Mouse (Mus musculus): Measurements from ENCODE around the gene Itga6.
A peak's percentile ranks its signal among the peaks of the same experiment; 100 is the strongest.

Gene Itga6

GRCm38 (mm10) chr2:71764961-71765735 lies 19.7 kb downstream of the Itga6 start:
- no peak for DNase-seq

DNA sequence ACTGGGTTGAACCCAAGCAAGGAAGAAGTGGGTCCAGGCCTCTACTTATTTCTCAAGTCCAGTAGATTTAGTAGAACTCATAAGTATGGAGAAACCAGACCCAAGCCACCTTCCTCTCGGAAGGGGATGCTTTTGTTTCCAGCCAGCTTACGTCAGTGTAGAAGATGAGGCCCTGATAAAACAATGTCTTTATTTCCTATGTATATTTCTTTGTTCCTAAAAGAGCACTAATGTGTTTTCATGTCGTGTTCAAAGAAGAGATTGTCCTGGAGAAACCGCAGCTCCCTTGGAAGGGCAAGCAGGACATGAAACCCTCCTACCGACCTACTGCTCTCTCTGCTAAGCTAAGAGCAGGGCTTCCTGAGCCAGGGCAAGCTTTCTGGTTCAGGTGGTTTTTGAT lies 20.6 kb downstream of the Itga6 start:
- DNase-seq, result no peak

- no peak for DNase-seq
These were observed 21.7 kb downstream of the Itga6 start for GRCm38 (mm10) chr2:71767019-71767610.

DNA sequence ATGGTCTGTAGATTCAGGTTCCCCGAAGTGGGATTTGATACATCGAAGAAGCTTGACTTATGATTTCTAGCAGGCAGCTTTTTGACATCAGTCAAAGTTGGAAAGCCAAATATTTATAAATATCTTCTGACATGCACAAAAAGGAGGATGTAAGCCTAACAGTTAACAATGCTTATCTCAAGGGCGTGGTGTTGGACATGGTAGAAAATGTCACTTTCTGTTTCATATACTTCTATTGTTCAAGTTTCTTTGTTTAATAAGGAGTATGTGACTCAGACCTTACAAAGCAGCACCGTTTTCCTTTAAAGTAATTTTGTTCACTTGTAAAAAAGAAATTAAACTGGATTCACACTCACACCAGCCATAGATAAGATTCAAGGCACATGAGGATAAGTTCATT lies 26.3 kb downstream of the Itga6 start:
- DNase-seq, result no peak

- DNase-seq, result no peak
These were observed 28.3 kb downstream of the Itga6 start for GRCm38 (mm10) chr2:71773714-71774113.

GRCm38 (mm10) chr2:71774246-71774951 lies 29.0 kb downstream of the Itga6 start:
- DNase-seq, result no peak

DNA sequence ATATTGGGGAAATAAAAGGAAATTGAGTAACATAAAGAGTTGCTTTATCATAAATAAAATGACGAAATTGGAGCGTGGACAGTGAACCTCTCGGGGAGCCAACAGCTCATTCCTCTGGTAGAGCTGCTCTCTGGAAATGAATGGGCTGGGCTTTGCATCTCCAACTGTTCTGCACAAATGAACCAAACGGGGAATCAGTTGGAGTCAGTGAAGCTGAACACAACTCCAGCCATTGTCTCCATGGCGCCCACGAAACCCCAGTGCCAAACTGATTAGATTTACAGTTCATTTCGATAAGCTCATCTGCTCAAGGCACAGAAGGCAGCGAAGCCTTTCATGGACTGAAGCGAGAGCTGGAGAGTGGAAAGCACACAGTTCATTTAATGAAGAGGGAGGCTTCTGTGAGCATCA lies 29.8 kb downstream of the Itga6 start:
- no peak for DNase-seq

- no peak for DNase-seq
These were observed 34.0 kb downstream of the Itga6 start for GRCm38 (mm10) chr2:71779266-71779888.

- DNase-seq, result no peak
These were observed 34.6 kb downstream of the Itga6 start for GRCm38 (mm10) chr2:71780016-71780415.

GRCm38 (mm10) chr2:71785260-71785659 lies 39.8 kb downstream of the Itga6 start:
- no peak for DNase-seq

DNA sequence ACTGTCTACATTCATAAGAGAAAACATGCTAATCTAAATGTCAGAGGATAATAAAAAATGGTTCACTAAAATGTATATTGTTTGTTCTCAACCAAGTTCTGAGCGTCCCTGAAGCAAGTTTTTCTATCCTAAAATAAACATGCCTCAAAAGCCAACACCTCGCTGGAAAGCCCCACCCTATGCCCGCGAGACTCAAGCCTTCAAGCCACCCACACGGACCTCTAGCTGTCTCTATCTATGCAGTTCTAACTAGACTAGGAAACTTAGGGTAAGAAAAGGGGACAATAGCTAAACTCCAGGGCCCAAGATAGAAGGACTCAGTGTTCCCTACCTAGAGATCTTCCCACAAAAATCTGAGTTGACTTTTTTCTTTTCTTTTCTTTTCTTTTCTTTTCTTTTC lies 40.6 kb downstream of the Itga6 start:
- no peak for DNase-seq

DNA sequence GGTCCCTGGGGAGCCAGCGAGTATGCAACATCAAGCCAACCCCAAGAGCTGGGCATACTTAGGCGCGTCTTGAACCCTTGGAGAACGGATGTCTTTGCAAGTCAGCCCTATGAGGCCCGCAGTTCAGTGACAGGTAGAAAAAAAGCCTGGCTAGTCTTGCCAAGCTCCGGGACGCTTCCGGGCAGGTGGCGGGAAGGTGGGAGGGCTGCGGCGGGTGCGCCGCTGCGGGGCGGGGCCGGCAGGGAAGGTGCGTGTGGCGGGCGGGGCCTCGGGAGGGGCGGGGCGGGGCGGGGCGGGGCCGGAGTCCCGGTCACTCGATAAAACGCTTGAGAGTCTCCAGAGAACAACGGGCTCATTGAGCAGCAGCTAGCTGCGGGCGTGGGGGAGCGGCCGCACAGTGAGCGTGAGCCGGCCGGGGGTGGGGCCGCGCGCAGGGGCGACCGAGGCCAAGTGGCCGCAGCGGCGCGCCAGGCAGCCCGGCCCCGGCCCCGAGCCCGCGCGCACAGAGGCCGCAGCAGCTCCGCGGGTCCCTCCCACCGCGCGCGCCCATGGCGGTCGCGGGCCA lies 41.3 kb downstream of the Itga6 start:
- DNase-seq, result peak; percentile 84

DNA sequence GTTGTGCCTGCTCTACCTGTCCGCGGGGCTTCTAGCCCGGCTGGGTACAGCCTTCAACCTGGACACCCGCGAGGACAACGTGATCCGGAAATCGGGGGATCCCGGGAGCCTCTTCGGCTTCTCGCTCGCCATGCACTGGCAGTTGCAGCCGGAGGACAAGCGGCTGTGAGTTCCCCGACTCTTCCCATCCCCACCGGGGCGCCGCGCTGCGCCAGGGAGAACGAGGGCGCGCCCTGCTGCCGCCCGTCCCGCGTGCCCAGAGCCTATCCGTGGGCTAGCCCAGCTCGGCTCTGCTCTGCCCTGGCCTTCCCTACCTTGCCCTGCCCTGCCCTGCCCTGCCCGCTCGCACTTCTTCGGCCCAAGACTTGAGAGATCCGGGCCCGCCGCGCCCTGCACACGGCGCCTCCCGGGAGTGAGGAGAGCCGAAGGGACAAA lies 41.8 kb downstream of the Itga6 start:
- DNase-seq, result peak; percentile 74

GRCm38 (mm10) chr2:71787591-71788460 lies 42.4 kb downstream of the Itga6 start:
- DNase-seq, result peak; percentile 55

- peak; percentile 48 for DNase-seq
These were observed 45.3 kb downstream of the Itga6 start for GRCm38 (mm10) chr2:71790752-71791151.

GRCm38 (mm10) chr2:71791203-71791602 lies 45.8 kb downstream of the Itga6 start:
- DNase-seq, result no peak

GRCm38 (mm10) chr2:71794139-71794538 lies 48.7 kb downstream of the Itga6 start:
- DNase-seq, result no peak

GRCm38 (mm10) chr2:71796787-71797186 lies 51.4 kb downstream of the Itga6 start:
- no peak for DNase-seq

DNA sequence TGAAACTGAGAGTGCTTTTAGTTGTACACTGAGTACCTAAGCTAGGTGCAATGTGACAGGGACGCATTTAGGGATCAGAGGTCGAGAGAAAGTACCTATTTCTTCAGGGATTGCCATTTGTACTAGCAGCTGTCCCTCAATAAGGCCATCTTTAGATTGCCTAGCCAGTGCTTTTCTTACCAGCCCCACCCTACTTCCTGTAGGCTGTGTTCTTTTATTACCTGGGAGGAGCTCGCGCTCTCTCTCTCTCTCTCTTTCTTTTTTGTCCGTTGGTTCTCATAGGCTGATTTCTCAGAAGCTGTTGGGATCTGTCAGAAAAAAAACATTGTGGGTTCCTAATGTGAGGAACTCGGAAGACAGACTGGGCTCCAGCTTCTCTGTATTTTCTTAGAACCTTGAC lies 55.4 kb downstream of the Itga6 start:
- DNase-seq, result no peak

DNA sequence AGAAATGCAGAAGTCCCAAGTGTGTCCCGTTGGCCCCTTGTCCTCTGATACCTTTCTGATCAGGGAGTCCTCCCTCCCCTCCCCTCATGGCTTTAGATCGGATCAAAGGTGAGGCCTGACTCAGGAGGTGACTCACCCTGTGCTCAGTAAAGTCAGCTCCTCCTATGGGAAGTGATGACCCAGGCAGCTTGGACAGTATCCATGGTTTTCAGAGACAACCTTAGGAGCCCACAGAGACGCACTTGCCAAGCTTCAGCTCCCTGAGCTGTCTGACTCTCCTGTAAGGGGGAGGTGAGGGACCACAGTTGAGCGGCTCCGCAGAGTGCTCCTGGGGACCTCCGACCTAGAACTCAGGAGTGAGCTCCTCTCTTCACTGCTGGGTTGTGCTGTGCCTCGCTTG lies 56.3 kb downstream of the Itga6 start:
- DNase-seq, result no peak

DNA sequence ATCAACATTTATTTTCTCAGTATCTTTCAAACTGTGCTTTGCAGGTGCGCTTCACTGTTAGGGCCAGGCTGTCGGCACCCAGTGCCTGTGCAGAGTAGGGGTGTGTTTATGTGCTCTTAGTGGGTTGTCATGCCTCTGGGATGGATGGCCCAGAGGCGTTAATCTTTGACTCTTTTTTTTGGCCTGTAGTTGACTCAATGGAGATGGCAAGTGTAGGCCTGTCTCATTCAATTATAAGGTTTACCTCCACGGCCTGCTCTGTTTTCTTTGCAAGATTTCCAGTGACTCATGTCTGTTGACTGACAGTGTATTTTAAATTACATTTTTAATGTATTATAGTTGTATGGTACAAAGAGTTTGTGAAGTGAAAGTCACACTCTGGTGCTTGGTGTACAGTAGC lies 56.7 kb downstream of the Itga6 start:
- no peak for DNase-seq

DNA sequence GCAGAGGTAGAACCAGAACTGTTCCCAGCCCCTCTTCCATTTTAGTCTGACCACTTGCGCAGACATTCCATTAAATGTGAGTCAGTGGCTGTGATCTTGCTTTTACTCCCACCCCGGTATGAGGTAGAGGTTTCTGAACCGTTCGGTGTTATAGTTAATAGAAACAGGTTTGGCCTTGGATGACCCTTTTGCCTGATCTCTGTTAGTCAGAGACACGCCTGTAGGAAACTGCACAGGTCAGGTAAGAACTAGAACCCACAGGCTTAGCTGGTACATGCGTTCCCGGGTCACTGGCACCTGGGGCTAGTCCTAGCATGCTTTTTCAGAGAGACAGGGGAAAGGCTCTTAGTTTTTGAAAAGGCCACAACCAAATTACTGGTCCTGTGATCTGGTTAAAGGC lies 59.7 kb downstream of the Itga6 start:
- DNase-seq, result no peak

All from kidney, postnatal 10 days (tissue).